Mouse (Mus musculus): ENCODE results near the gene Prex1.

Prex1 gene

GRCm38 (mm10) chr2:166658380-166658779 lies 55.3 kb downstream of the Prex1 start:
- no peak for DNase-seq

- DNase-seq: peak; percentile 48
These were observed 56.1 kb downstream of the Prex1 start for GRCm38 (mm10) chr2:166657451-166658011.

- DNase-seq: peak; percentile 83
These were observed 57.0 kb downstream of the Prex1 start for GRCm38 (mm10) chr2:166656630-166657029.

GRCm38 (mm10) chr2:166655727-166656520 lies 57.7 kb downstream of the Prex1 start:
- peak; percentile 66 for DNase-seq

GRCm38 (mm10) chr2:166655308-166655707 lies 58.3 kb downstream of the Prex1 start:
- no peak for DNase-seq

GRCm38 (mm10) chr2:166654875-166655274 lies 58.8 kb downstream of the Prex1 start:
- DNase-seq: no peak

GRCm38 (mm10) chr2:166653564-166653963 lies 60.1 kb downstream of the Prex1 start:
- peak; percentile 78 for DNase-seq

- DNase-seq: no peak
These were observed 61.0 kb downstream of the Prex1 start for GRCm38 (mm10) chr2:166652672-166653071.

- peak; percentile 48 for DNase-seq
These were observed 62.2 kb downstream of the Prex1 start for GRCm38 (mm10) chr2:166651317-166652030.

GRCm38 (mm10) chr2:166650414-166650813 lies 63.2 kb downstream of the Prex1 start:
- peak; percentile 97 for DNase-seq

- no peak for DNase-seq
These were observed 66.4 kb downstream of the Prex1 start for GRCm38 (mm10) chr2:166647242-166647641.

- DNase-seq: no peak
These were observed 67.1 kb downstream of the Prex1 start for GRCm38 (mm10) chr2:166646434-166647088.

- no peak for DNase-seq
These were observed 68.8 kb downstream of the Prex1 start for GRCm38 (mm10) chr2:166644816-166645215.

GRCm38 (mm10) chr2:166642581-166642987 lies 71.0 kb downstream of the Prex1 start:
- no peak for DNase-seq

GRCm38 (mm10) chr2:166639750-166640149 lies 73.9 kb downstream of the Prex1 start:
- no peak for DNase-seq

GRCm38 (mm10) chr2:166638947-166639641 lies 74.5 kb downstream of the Prex1 start:
- no peak for DNase-seq

GRCm38 (mm10) chr2:166638079-166638800 lies 75.4 kb downstream of the Prex1 start:
- DNase-seq: no peak

- DNase-seq: no peak
These were observed 76.0 kb downstream of the Prex1 start for GRCm38 (mm10) chr2:166637673-166637990.

GRCm38 (mm10) chr2:166636867-166637672 lies 76.6 kb downstream of the Prex1 start:
- DNase-seq: peak; percentile 68

GRCm38 (mm10) chr2:166635521-166635920 lies 78.1 kb downstream of the Prex1 start:
- no peak for DNase-seq
